Mouse (Mus musculus) layer of hippocampus, adult 9-10 months (tissue): ENCODE data around the gene Gm853.
"Not testable (repeated sequence)": the region's sequence is repeated elsewhere in the genome, so short reads cannot be mapped to it uniquely, and the experiment has no call there.

Experiments
- DNase-seq: peaks from one replicate; pipeline ENCODE4 v3.0.0; 2022; ENCODE audit warnings: low spot score

The Gm853 gene

DNA sequence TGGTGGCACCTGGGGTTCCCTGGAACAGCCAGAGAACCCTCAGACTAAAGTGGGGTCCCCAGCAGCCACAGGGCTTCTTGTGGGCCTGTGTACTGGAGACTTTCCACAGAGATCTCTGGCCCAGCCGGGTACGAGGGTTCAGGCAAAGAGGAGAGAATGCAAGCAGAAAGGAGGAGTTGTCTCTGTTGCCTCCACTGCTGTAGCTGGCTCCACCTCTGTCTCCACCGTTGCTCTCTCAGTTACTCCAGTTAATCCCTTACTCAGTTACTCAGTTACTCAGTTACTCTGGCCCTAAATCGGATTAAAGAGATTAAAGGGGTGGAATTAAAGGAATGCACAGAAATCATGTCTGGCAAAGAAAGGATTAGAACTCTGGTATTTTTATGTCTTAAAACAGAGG is at the start of gene Gm853:
Gene Gm853, minus strand, starts transcription at position 223 of the 400 bp plus-strand sequence.
- DNase-seq, result no peak

DNA sequence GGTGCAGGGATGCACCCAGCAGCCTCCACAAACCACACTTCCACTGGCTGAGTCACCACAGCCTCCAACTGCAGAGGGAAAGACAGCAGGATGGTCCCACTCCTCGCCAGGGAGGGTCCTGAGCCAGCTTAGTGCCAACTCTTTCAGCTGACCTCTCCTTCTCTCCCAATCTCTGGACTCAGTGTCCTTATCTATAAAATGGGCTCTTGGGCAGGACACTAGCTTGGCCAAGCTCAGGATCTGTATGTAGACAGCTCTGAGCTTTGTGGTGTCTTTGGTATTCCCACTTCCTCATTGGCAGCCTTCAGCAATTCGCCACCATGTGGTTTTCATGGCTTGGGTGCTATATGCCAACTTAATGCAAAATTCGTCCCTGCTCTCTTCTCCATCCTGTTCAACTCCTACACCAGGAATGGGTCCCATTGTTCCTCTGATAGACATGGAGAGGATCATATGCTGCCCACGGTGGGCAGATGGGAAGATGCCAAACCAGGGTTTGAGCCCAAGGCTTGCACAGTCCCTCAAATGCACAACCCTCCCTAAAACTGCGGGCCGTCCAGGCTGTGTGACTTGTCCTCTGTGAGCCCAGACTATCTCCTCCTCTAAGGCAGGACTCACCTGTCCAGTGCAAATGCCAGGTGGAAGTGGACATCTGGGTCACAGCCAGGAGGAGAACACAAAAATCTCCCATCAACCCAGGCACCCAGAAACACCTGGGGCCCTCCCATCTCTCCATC is 48.6 kb upstream of the Gm853 start:
- DNase-seq, result peak; percentile 43

DNA sequence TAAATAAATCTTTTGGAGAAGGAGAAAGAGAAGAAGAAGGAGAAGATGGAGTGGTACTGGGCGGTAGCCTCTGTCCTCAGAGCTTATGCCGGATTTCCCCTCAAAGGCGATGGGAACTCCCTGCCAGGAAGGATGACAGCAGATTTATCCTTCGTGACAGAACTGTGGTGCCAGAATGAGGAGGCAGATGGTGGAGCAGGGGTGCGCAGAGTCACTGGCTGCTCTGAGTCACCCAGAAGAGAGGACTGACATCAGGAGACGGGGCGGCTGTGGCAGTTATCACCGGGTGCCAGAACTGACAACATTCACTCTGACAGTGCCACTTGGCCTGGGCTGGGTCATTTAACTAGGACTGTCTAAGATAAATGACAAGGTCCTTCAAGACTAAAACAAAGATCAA is 47.9 kb upstream of the Gm853 start:
- peak; percentile 59 for DNase-seq

- no peak for DNase-seq
These were observed 46.5 kb upstream of the Gm853 start for GRCm38 (mm10) chr4:130268736-130269135.

DNA sequence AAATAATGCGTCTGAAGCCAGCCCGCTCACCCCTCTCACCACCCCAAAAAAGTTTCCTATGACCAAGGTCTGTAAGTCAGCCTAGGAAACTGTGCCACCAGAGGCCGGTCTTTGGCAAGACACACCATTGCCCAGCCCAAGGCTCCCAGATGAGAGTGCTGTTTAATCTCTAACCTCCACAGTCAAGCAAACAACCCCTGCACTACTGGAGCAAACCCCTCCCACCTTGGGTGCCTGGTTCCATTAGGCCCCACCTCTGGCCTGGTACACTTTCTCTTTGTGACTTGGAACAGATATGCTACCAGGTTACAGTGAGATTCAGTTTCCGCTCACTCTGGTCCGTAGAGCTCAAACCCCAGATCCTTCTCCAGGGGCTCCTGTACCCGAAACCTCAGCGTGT is 44.9 kb upstream of the Gm853 start:
- no peak for DNase-seq

- DNase-seq, result no peak
These were observed 44.4 kb upstream of the Gm853 start for GRCm38 (mm10) chr4:130266601-130267000.

DNA sequence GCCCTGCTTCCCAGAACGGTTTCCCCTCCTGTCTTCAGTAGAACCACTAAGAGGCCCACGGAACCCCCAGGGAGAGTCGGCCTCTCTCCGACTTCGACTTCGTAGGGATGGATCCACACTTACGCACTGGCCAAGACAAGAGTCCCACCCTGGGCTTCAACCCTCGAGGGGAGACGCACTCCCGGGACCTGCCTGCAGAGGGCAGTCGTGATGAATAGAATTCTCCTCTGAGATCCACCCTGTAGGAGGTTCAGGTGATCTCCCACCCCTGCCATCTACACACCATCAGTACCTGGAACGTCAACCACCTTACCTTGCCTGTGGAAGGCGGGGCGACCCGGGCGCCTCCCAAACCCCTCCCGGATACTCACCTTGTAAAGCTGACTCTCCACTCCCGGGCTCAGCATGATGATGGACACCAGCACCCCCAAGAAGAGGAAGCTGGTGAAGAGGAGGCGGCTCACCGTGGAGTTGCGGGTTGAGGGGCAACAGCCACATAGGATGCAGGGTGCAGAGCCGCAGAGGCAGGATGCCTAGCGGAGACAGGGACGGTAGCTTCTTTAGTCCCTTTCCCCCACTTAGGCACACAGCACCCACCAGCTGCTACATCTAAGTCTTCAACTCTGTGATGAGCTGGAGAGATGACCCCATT is 42.6 kb upstream of the Gm853 start:
- peak; percentile 33 for DNase-seq

- no peak for DNase-seq
These were observed 41.9 kb upstream of the Gm853 start for GRCm38 (mm10) chr4:130264131-130264530.

GRCm38 (mm10) chr4:130260406-130260805 is 38.2 kb upstream of the Gm853 start:
- no peak for DNase-seq

DNA sequence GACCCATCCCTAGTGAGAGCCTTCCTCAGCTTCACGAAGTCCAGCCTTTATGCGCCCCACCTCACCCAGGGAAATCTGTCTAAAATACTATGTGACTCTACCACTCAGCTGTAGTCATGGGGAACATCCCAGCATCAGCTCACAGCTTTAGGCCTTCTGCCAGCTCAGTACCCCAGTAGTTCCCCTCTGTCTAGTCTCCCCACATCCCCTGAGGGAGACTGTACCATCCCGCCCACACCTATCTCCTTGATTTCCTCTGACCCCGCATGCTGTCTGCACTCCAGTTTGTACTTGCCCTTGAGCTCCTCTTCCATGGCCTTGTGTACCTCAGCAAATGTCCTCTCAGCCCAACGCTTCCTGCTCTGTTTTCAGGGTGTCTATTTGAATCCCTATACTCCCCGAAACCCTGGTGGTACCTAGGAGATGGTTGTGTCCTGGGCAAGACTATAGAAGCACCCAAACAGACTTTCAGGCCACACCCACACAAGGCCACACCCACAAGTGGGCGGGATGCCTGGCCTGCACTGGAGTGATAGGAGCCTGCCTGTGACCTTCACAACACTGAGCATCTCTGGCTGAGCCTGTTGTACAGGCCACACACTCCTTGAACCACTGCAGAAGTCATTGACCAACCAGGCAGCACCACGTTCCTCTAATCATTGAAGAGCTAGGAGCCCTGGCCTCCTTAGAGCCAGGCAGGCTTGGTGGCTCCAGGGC is 30.4 kb upstream of the Gm853 start:
- DNase-seq, result no peak

DNA sequence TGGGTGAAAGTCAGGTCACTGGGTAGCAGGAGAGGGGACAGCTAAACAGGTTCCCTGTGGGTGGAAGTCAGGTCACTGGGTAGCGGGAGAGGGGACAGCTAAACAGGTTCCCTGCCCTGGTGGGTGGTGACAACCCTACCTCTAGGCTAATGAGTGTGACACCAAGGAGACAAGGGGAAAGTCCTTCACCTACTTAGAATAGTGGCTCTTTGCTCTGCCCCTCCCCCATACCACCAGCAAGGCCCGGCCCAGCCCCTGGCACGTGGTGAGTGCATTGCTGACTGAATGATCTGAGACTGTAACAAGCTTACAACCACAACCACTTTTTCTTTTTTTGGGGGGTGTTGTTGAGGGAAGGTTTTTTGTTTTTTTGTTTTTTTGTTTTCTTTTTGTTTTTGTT is 29.6 kb upstream of the Gm853 start:
- DNase-seq, result no peak

- DNase-seq, result no peak
These were observed 29.0 kb upstream of the Gm853 start for GRCm38 (mm10) chr4:130251172-130251705.

- no peak for DNase-seq
These were observed 26.4 kb upstream of the Gm853 start for GRCm38 (mm10) chr4:130248636-130249035.

GRCm38 (mm10) chr4:130246132-130246531 is 23.9 kb upstream of the Gm853 start:
- peak; percentile 46 for DNase-seq

GRCm38 (mm10) chr4:130244749-130245148 is 22.5 kb upstream of the Gm853 start:
- no peak for DNase-seq

GRCm38 (mm10) chr4:130243621-130244020 is 21.4 kb upstream of the Gm853 start:
- not testable (repeated sequence) for DNase-seq

DNA sequence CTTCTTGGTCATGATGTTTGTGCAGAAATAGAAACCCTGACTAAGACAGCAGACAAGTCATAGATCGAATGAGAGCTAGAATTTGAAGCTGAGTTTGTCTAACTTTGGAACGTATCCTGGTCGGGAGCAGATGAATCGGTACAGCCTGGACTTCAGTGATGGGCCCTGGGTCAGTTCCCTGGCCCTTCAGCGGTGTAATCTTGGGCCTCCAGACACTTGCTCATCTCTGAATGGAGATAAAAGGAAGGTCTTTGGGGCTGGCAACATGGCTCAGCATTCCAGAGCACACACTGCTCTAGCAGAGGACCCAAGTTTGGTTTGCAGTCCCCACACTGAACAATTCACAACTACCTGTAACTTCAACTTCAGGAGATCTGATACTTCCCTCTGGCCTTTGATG is 20.8 kb upstream of the Gm853 start:
- DNase-seq, result no peak

DNA sequence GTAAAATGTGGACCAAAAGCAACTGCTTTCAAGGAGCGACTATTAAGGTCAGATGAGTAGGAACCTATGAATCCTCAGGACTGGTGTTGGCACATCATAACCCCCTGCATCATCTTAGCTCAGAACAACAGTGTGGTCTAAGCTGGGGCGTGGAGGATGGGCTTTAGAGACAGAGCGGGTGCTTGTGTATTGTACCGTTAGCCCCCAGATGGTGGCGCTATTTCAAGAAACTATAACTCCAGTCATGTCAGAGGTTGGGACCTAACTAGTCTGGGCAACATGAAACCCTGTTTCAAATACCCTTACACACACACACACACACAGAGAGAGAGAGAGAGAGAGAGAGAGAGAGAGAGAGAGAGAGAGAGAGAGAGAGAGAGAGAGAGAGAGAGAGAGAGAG is 18.5 kb upstream of the Gm853 start:
- DNase-seq, result no peak

DNA sequence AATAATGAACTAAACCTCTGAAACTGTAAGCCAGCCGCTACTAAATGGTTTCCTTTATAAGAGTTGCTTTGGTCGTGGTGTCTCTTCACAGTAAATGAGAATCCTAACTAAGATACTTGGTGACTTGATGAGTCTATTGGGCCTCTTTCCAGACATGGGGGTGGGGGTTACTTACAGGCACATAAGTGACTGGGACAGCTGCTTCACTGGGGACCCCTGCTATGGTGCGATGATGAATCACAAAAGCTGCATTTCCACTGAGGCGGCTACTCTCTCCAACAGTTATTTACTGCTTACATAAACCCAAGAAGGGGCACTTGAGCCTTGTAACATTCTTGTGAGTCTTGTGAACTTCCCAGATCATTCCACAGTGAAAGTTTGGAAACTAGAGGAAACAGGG is 15.4 kb upstream of the Gm853 start:
- DNase-seq, result no peak

GRCm38 (mm10) chr4:130236361-130236760 is 14.2 kb upstream of the Gm853 start:
- no peak for DNase-seq

GRCm38 (mm10) chr4:130224071-130224470 is 1.9 kb upstream of the Gm853 start:
- DNase-seq, result no peak

DNA sequence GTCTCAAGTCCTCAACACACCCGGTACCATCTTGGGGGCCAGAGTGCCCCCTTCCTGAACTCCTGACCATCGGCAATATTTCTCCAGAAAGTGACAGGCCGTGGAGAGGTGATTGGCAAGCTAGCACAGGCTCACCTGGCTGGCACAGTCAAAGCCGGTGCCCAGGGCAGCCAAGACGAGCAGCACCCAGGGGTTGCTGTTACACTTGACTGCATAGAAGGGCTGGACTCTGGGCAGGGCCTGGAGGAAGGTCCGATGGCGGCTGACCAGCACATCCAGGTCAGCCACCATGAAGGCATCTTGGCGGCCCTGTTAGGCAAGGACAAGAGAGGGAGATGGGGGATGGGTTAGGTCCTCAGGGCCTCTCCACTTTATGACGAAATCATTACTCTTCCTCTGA is 2.0 kb downstream of the Gm853 start:
- DNase-seq, result no peak

DNA sequence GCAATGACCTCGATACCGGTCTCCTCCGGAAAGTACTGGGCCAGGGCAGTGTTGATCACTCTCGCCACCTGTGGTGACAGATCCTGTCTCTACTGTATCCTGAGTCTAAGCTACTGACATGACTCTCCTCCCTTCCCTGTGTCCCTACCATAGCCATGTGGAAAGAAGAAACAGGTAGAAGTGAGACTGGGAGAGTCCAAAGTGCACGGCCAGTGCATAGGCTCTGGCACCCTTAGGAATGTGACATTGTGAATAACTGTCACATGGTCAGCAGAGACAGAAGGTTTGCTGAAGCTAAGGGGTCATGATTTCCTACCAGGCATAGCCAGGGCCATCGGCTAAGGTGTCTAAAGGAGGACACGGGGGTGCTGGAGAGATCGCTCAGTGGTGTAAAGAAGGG is 6.8 kb downstream of the Gm853 start:
- no peak for DNase-seq
